Mouse (Mus musculus) brain, adult 2 months (tissue): ENCODE results near the gene B2m.

ENCODE experiments used
- DNase-seq: peaks from one replicate; pipeline ENCODE4 v3.0.0; 2011; ENCODE audit warnings: low read depth, low spot score

Gene B2m

GRCm38 (mm10) chr2:122191849-122192248 lies 44.4 kb downstream of the B2m start:
- DNase-seq = no peak

GRCm38 (mm10) chr2:122194509-122194929 lies 47.0 kb downstream of the B2m start:
- peak; percentile 74 for DNase-seq

- no peak for DNase-seq
These were observed 54.0 kb downstream of the B2m start for GRCm38 (mm10) chr2:122201501-122201900.
